Mouse (Mus musculus): ENCODE measurements at regions not wholly inside any gene's neighbourhood (a gene's known extent, or its start where the extent isn't known, plus 50 kb on each side); places are given as distances from the start of the nearest gene placed in this dataset.

DNA sequence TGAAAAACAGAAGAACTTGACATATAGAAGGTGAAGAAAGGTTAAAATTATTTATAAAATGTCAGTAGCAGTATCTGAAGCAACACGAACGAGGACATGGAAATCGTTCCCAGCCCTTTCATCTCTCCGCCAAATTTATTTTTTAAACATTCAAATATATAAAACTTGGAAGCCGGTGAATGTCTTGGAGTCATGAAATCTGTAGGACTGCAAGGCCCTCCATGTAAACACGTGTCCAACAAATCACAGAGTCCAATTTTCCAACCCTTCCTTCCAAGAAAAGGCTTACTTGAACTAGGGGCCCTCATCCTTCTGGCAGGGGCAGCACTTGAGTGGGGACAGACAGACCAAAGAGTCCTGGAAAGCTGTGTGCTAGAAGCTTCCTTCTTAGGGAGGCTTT is 237.0 kb downstream of the Map2k4 start:
- TF ChIP-seq CTCF (IDR thresholded peaks at IDR 0.05; ENCODE audit: extremely low read depth, insufficient read depth, low read length) (no peak), POLR2A (IDR thresholded peaks at IDR 0.05; ENCODE audit: extremely low read depth, insufficient read depth, low read length) (no peak)

Measured in cortical plate, adult 2 months (tissue).